Comparison of ENCODE assay signal across 9 mouse cellular contexts in the genomic region with DNA sequence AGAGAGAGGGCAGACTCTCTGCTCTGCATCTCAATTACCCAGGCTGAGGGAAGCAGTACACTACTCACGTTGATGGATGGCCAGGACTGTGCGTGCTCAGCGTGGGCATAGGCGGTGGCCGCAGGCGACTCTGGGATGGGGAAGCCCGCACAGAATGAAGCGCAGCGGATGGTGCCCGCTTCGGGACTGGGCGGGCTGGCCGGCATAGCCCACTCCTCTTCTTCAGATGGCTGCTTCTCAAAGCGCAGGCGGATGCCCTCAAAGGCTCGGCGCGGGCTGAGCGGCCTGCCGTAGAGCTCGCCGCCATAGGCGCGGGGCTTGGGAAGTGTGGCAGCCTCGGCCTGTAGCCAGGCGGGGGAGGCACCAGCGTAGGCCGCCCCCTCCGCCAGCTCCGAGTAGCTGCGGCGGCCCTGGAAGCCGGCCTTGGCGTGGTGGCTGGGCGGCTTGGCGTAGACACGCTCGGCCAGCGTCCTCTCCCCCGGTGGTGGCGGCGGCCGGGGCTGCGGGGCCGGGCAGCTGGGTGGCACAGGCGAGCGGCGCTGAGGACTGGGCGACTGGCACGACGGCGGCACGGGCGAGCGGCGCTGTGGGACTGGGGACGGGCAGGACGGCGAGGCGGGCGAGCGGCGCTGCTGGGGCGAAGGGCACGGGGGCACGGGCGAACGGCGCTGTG. TPM values are rescaled to one million over a fixed set of nuclear protein-coding genes. Genes with fewer than 3 reads are reported as not detected.
DNase-seq lines count a peak whose midpoint lies in the region; ATAC-seq and TF ChIP-seq lines count a peak whose summit lies in the region.
"Had no signal": no experiment of that assay in that cellular context is flagged by ENCODE, and none has a peak within 500 bp of the region (broad histone marks: within the 10 kb centered on the region; RNA-seq: fewer than 3 reads in every experiment).

No protein-coding gene starts in this region.

- H3K9me3 ChIP-seq in lung, postnatal 0 days (ENCODE audit: low read length), result no peaks in the 10 kb centered on the region
- H3K9me3 ChIP-seq in heart, postnatal 0 days (replicated peaks; ENCODE audit: control insufficient read depth, low read length), result no peaks in the 10 kb centered on the region
- H3K9me3 ChIP-seq in limb, embryonic 12.5 days, result no peaks in the 10 kb centered on the region
- H3K9me3 ChIP-seq: megakaryocyte, embryonic 14.5 days had no signal

- ATAC-seq in lung, postnatal 0 days, result peak; percentile 29
- peak; percentile 48 for ATAC-seq in heart, postnatal 0 days (ENCODE audit: insufficient read depth, low read depth)
- ATAC-seq in limb, embryonic 12.5 days (ENCODE audit: insufficient number of reproducible peaks, insufficient read depth, low FRiP score, low TSS enrichment, low read depth), result 0 out of 2 replicates have a peak, but pooled peaks have one; percentile 20
- no peak for ATAC-seq in activated CD4-positive, CD25-positive, alpha-beta regulatory T cell, adult 4 months

- H3K9ac ChIP-seq in lung, postnatal 0 days (replicated peaks; ENCODE audit: low read depth), result no peak overlapping the region
- peak overlapping the region; percentile 49 for H3K9ac ChIP-seq in heart, postnatal 0 days (replicated peaks; ENCODE audit: low read depth, low read length)
- peak overlapping the region; percentile 60 for H3K9ac ChIP-seq in limb, embryonic 12.5 days (replicated peaks)

- peak overlapping the region; percentile 58 for H3K4me2 ChIP-seq in lung, postnatal 0 days (replicated peaks; ENCODE audit: low read depth, low read length)
- H3K4me2 ChIP-seq in heart, postnatal 0 days (ENCODE audit: low read depth, low read length), result peak overlapping the region; percentile 81
- H3K4me2 ChIP-seq in limb, embryonic 12.5 days, result peak overlapping the region; percentile 66

- peak; percentile 1; the same call in 1 of the 2 replicates for TF ChIP-seq CTCF in lung, postnatal 0 days (IDR thresholded peaks at IDR 0.05)
- TF ChIP-seq CTCF in heart, postnatal 0 days (IDR thresholded peaks at IDR 0.05; ENCODE audit: low read depth), result no peak

- no peaks in the 10 kb centered on the region for H3K36me3 ChIP-seq in lung, postnatal 0 days (ENCODE audit: insufficient read depth, low read length)
- H3K36me3 ChIP-seq in heart, postnatal 0 days (replicated peaks; ENCODE audit: control insufficient read depth, insufficient read depth, low read length), result peaks cover 14% of the 10 kb centered on the region; the same call in 1 of the 2 replicates
- H3K36me3 ChIP-seq in limb, embryonic 12.5 days, result peaks cover 67% of the 10 kb centered on the region

- peak overlapping the region; percentile 25 for H3K4me3 ChIP-seq in lung, postnatal 0 days (ENCODE audit: low read depth, low read length)
- H3K4me3 ChIP-seq in heart, postnatal 0 days (ENCODE audit: low read depth, low read length), result peak overlapping the region; percentile 44
- H3K4me3 ChIP-seq in limb, embryonic 12.5 days (replicated peaks), result peak overlapping the region; percentile 40
- H3K4me3 ChIP-seq: megakaryocyte, embryonic 14.5 days had no signal

- H3K4me1 ChIP-seq in lung, postnatal 0 days (ENCODE audit: insufficient read depth, low read depth, low read length), result 0 out of 2 replicates have a peak, but pooled peaks cover 3% of the 10 kb centered on the region
- H3K4me1 ChIP-seq in heart, postnatal 0 days (ENCODE audit: control insufficient read depth, insufficient read depth), result peaks cover 4% of the 10 kb centered on the region; the same call in 1 of the 2 replicates
- H3K4me1 ChIP-seq in limb, embryonic 12.5 days (replicated peaks), result peaks cover 15% of the 10 kb centered on the region

- no peak overlapping the region for H3K27ac ChIP-seq in lung, postnatal 0 days (ENCODE audit: low read length)
- no peak overlapping the region for H3K27ac ChIP-seq in heart, postnatal 0 days (ENCODE audit: low read depth)
- no peak overlapping the region for H3K27ac ChIP-seq in limb, embryonic 12.5 days

- 37% methylated on average over 40 of the region's 69 CpGs for WGBS in lung, postnatal 0 days
- 26% methylated on average over 65 of the region's 69 CpGs for WGBS in heart, postnatal 0 days
- 12% methylated on average over 64 of the region's 69 CpGs for WGBS in limb, embryonic 12.5 days

- no peak for DNase-seq in lung, postnatal 0 days (ENCODE audit: low spot score)
- DNase-seq in lung, postnatal 25 days (ENCODE audit: low spot score), result no peak
- DNase-seq in cerebellum, postnatal 25 days, result peak; percentile 72 to 78
- no peak for DNase-seq in heart, postnatal 0 days (ENCODE audit: low spot score)
- DNase-seq in right cerebral cortex, adult 2 months (ENCODE audit: low spot score in 2 of 2), result peak; percentile 30 to 41
- no peak for DNase-seq in spleen, postnatal 14 days (ENCODE audit: low spot score in 2 of 2)

- TF ChIP-seq EP300 in lung, postnatal 0 days (IDR thresholded peaks at IDR 0.05), result no peak
- no peak for TF ChIP-seq EP300 in heart, postnatal 0 days (IDR thresholded peaks at IDR 0.05; ENCODE audit: low read depth)

- no peaks in the 10 kb centered on the region for H3K27me3 ChIP-seq in lung, postnatal 0 days (replicated peaks; ENCODE audit: insufficient read depth, low read length)
- peaks cover 16% of the 10 kb centered on the region; the same call in 1 of the 2 replicates for H3K27me3 ChIP-seq in heart, postnatal 0 days (ENCODE audit: control insufficient read depth, insufficient read depth, low read length)
- H3K27me3 ChIP-seq in limb, embryonic 12.5 days, result peaks cover 67% of the 10 kb centered on the region

RNA-seq across cellular contexts. Expression of gene Tbkbp1, which starts 12.6 kb away (rescaled TPM):
- polyA plus RNA-seq in lung, postnatal 0 days (2015; fragmentation: Nextera tagmentation; extraction: Ambion mirVana), result 8.1 and 8.9 TPM in 2 replicates
- 8.9 and 27.8 TPM in 2 replicates for total RNA-seq in heart, postnatal 0 days (2014; rRNA removed; ENCODE audit: low replicate concordance)
- 2.8 and 3.4 TPM in 2 replicates for polyA plus RNA-seq in heart, postnatal 0 days (2015; fragmentation: Nextera tagmentation; extraction: Ambion mirVana)
- 8.0 and 8.7 TPM in 2 replicates for polyA plus RNA-seq in limb, embryonic 12.5 days (2016; fragmentation: Nextera tagmentation; extraction: Ambion mirVana)
- polyA plus RNA-seq in activated CD4-positive, CD25-positive, alpha-beta regulatory T cell, adult 4 months (2017; shearing (Covaris generic)), result under 1 TPM in 1 of 2 experiments, not detected in 1; 0.37 TPM

RNA-seq across cellular contexts. Expression of gene Tbx21, which starts 23.6 kb away (rescaled TPM):
- polyA plus RNA-seq in lung, postnatal 0 days (2015; fragmentation: Nextera tagmentation; extraction: Ambion mirVana), result 0.12 and 0.13 TPM in 2 replicates
- total RNA-seq in heart, postnatal 0 days (2014; rRNA removed; ENCODE audit: low replicate concordance), result not detected in 2 replicates
- polyA plus RNA-seq in heart, postnatal 0 days (2015; fragmentation: Nextera tagmentation; extraction: Ambion mirVana), result not detected in 2 replicates
- 0.17 TPM in 1 of 2 replicates, not detected in the other for polyA plus RNA-seq in limb, embryonic 12.5 days (2016; fragmentation: Nextera tagmentation; extraction: Ambion mirVana)
- 1 to 10 TPM; 4.5 to 5.6 TPM for polyA plus RNA-seq in activated CD4-positive, CD25-positive, alpha-beta regulatory T cell, adult 4 months (2017; shearing (Covaris generic))

RNA-seq across cellular contexts. Expression of gene Kpnb1, which starts 49.0 kb away (rescaled TPM):
- 17.0 and 20.3 TPM in 2 replicates for polyA plus RNA-seq in lung, postnatal 0 days (2015; fragmentation: Nextera tagmentation; extraction: Ambion mirVana)
- total RNA-seq in heart, postnatal 0 days (2014; rRNA removed; ENCODE audit: low replicate concordance), result 68.2 and 74.8 TPM in 2 replicates
- polyA plus RNA-seq in heart, postnatal 0 days (2015; fragmentation: Nextera tagmentation; extraction: Ambion mirVana), result 17.9 and 18.4 TPM in 2 replicates
- 60.2 and 62.7 TPM in 2 replicates for polyA plus RNA-seq in limb, embryonic 12.5 days (2016; fragmentation: Nextera tagmentation; extraction: Ambion mirVana)
- polyA plus RNA-seq in activated CD4-positive, CD25-positive, alpha-beta regulatory T cell, adult 4 months (2017; shearing (Covaris generic)), result 10 to 100 TPM; 28.8 to 40.6 TPM

Comparison
In these comparisons a context has a peak if more than half of its experiments do, and no peak if none do; other contexts are left out.
1. DNase-seq: peak in cerebellum, postnatal 25 days (2 of 2) and right cerebral cortex, adult 2 months (2 of 2); none in lung, postnatal 0 days (single experiment), lung, postnatal 25 days (single experiment), heart, postnatal 0 days (single experiment) and spleen, postnatal 14 days (0 of 2).
2. Peak in every context shown above with its lines, with median percentiles within 50 percentile points of each other: H3K4me2 ChIP-seq and H3K4me3 ChIP-seq.